Mouse (Mus musculus): ENCODE data around the gene Ush1g. TPM values are rescaled to one million over a fixed set of nuclear protein-coding genes. Genes with fewer than 3 reads are reported as not detected.

The Ush1g gene
- total and polyA plus RNA-seq, 3 experiments: not detected

GRCm38 (mm10) chr11:115329339-115329738, 7.5 kb upstream of the Ush1g start (continued):
- TF ChIP-seq UBTF (IDR thresholded peaks at IDR 0.05; ENCODE audit: borderline replicate concordance, insufficient read depth, low read depth, low read length) (no peak), E2F4 (IDR thresholded peaks at IDR 0.05; ENCODE audit: borderline replicate concordance, low read depth, low read length) (no peak), TBP (IDR thresholded peaks at IDR 0.05; ENCODE audit: low read depth, low read length) (no peak), EP300 (IDR thresholded peaks at IDR 0.05; ENCODE audit: low read depth in 1 of 2, low read length in 2 of 2) (no peak)

DNA sequence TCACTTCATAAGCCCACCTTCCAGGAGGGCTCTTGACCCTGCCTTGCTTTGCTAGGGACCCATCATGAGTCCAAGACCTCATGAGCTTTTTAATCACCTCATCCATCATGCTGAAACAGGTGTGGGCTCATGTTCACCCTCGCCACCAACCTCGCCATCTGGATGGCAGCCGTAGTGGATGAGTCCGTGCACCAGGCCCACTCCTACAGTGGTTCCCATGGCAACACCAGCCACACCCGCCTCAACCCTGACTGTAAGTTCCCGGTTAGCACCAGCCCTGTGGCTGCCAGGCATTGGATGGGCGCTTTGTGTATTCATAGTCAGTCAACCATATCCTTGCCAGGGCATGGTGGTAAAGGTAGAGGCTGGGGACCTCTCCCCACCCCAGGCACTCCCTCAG, 4.9 kb upstream of the Ush1g start:
- no peak for DNase-seq (ENCODE audit: low read depth, low spot score)
- no peaks in the 10 kb centered on the region for H3K4me1 ChIP-seq (ENCODE audit: control insufficient read depth in 1 of 2, insufficient read depth in 2 of 2, low read length in 2 of 2)
- H3K79me2 ChIP-seq (ENCODE audit: control insufficient read depth, insufficient read depth, low read length, poor library complexity): no peaks in the 10 kb centered on the region
- no peaks in the 10 kb centered on the region for H3K36me3 ChIP-seq (ENCODE audit: control insufficient read depth in 1 of 2, insufficient read depth in 2 of 2, low read length in 2 of 2)
- no peak for TF ChIP-seq RAD21 (IDR thresholded peaks at IDR 0.05; ENCODE audit: low read depth, low read length)
- 0 out of 4 replicates have a peak, but pooled peaks of 1 of the 2 experiments have one; percentile 26 for TF ChIP-seq POLR2A (IDR thresholded peaks at IDR 0.05; ENCODE audit: control insufficient read depth in 1 of 2, insufficient read depth in 1 of 2, low read depth in 1 of 2, low read length in 2 of 2, poor library complexity in 1 of 2)
- no peak overlapping the region for H3K9ac ChIP-seq (ENCODE audit: control insufficient read depth, low read depth, low read length, poor library complexity, severe bottlenecking)
- peaks cover 8 to 10% of the 10 kb centered on the region in 2 experiments for H3K27me3 ChIP-seq (ENCODE audit: control insufficient read depth in 1 of 2, insufficient read depth in 2 of 2, low read length in 2 of 2)
- H3K27ac ChIP-seq (ENCODE audit: control insufficient read depth, low read depth, low read length): no peak overlapping the region
- no peaks in the 10 kb centered on the region for H3K9me3 ChIP-seq (replicated peaks; ENCODE audit: insufficient read depth, low read length)
- no peak overlapping the region for H3K4me3 ChIP-seq (ENCODE audit: control insufficient read depth in 1 of 2, insufficient read depth in 1 of 2, low read depth in 2 of 2, low read length in 2 of 2)

- no peak for DNase-seq (ENCODE audit: low read depth, low spot score)
- H3K27me3 ChIP-seq (ENCODE audit: control insufficient read depth in 1 of 2, insufficient read depth in 2 of 2, low read length in 2 of 2): peaks cover 2 to 4% of the 10 kb centered on the region in 2 experiments; a peak in 3 of 4 replicates
- H3K27ac ChIP-seq (ENCODE audit: control insufficient read depth, low read depth, low read length): no peak overlapping the region
- no peaks in the 10 kb centered on the region for H3K9me3 ChIP-seq (replicated peaks; ENCODE audit: insufficient read depth, low read length)
- H3K9ac ChIP-seq (ENCODE audit: control insufficient read depth, low read depth, low read length, poor library complexity, severe bottlenecking): no peak overlapping the region
- TF ChIP-seq JUND (IDR thresholded peaks at IDR 0.05; ENCODE audit: low read depth, low read length) (no peak), E2F4 (IDR thresholded peaks at IDR 0.05; ENCODE audit: borderline replicate concordance, low read depth, low read length) (no peak), HCFC1 (IDR thresholded peaks at IDR 0.05; ENCODE audit: low read depth, low read length) (no peak), USF2 (IDR thresholded peaks at IDR 0.05; ENCODE audit: borderline replicate concordance in 1 of 2, insufficient read depth in 1 of 2, low read depth in 1 of 2, low read length in 2 of 2) (no peak), CHD2 (IDR thresholded peaks at IDR 0.05; ENCODE audit: low read length) (no peak), EP300 (IDR thresholded peaks at IDR 0.05; ENCODE audit: low read depth in 1 of 2, low read length in 2 of 2) (no peak), ETS1 (IDR thresholded peaks at IDR 0.05; ENCODE audit: low read depth, low read length) (no peak), ELF1 (IDR thresholded peaks at IDR 0.05; ENCODE audit: low read depth, low read length) (no peak), MEF2A (IDR thresholded peaks at IDR 0.05; ENCODE audit: extremely low read depth, insufficient replicate concordance, low read depth, low read length, poor library complexity, severe bottlenecking) (no peak), ZNF384 (IDR thresholded peaks at IDR 0.05; ENCODE audit: low read depth, low read length) (no peak)
- H3K79me2 ChIP-seq (ENCODE audit: control insufficient read depth, insufficient read depth, low read length, poor library complexity): no peaks in the 10 kb centered on the region
- no peaks in the 10 kb centered on the region for H3K4me1 ChIP-seq (ENCODE audit: control insufficient read depth in 1 of 2, insufficient read depth in 2 of 2, low read length in 2 of 2)
- no peak overlapping the region for H3K4me3 ChIP-seq (ENCODE audit: control insufficient read depth in 1 of 2, insufficient read depth in 1 of 2, low read depth in 2 of 2, low read length in 2 of 2)
- no peaks in the 10 kb centered on the region for H3K36me3 ChIP-seq (ENCODE audit: control insufficient read depth in 1 of 2, insufficient read depth in 2 of 2, low read length in 2 of 2)
Measured at GRCm38 (mm10) chr11:115323354-115323753, 1.5 kb upstream of the Ush1g start.

Data from MEL (cell line).